Mouse (Mus musculus): Measurements from ENCODE around the gene Xrn2.

Gene Xrn2

GRCm38 (mm10) chr2:147047051-147047450 is 34.3 kb downstream of the Xrn2 start:
- in situ Hi-C loops (cut with MboI, MseI) = loop anchor here in 1 of 2 experiments (10.0 kb wide), 1 partner anchor 1132 kb away; no protein-coding TSS in a partner anchor

- in situ Hi-C loops (cut with MboI, MseI) = loop anchor here in 1 of 2 experiments (25.0 kb wide), 1 partner anchor 1141 kb away; the partner anchor contains the start of gene Naa20
These were observed 40.6 kb downstream of the Xrn2 start for GRCm38 (mm10) chr2:147053229-147053892.

GRCm38 (mm10) chr2:147067480-147068246 is 54.9 kb downstream of the Xrn2 start:
- in situ Hi-C loops (cut with MboI, MseI) = loop anchor here in 1 of 2 experiments (25.0 kb wide), 1 partner anchor 1155 kb away; the partner anchor contains the start of gene Naa20

- in situ Hi-C loops (cut with MboI, MseI) = loop anchor here in 1 of 2 experiments (25.0 kb wide), 1 partner anchor 1157 kb away; the partner anchor contains the start of gene Naa20
These were observed 56.3 kb downstream of the Xrn2 start for GRCm38 (mm10) chr2:147069077-147069476.

GRCm38 (mm10) chr2:147070305-147070704 is 57.5 kb downstream of the Xrn2 start:
- in situ Hi-C loops (cut with MboI, MseI) = loop anchor here in 1 of 2 experiments (10.0 to 25.0 kb wide), 2 partner anchors 56 to 1158 kb away; partner anchors contain the start of genes Naa20 and Xrn2

GRCm38 (mm10) chr2:147073962-147074361 is 61.2 kb downstream of the Xrn2 start:
- in situ Hi-C loops (cut with MboI, MseI) = loop anchor here in 1 of 2 experiments (10.0 to 25.0 kb wide), 2 partner anchors 59 to 1162 kb away; partner anchors contain the start of genes Naa20 and Xrn2

GRCm38 (mm10) chr2:147074399-147074798 is 61.6 kb downstream of the Xrn2 start:
- in situ Hi-C loops (cut with MboI, MseI) = loop anchor here in 1 of 2 experiments (10.0 to 25.0 kb wide), 2 partner anchors 60 to 1162 kb away; partner anchors contain the start of genes Naa20 and Xrn2

- in situ Hi-C loops (cut with MboI, MseI) = loop anchor here in 1 of 2 experiments (5.0 kb wide), 1 partner anchor 95 kb away; no protein-coding TSS in a partner anchor
These were observed 69.6 kb downstream of the Xrn2 start for GRCm38 (mm10) chr2:147082391-147082790.

GRCm38 (mm10) chr2:147083471-147084365 is 70.9 kb downstream of the Xrn2 start:
- in situ Hi-C loops (cut with MboI, MseI) = loop anchor here in 1 of 2 experiments (5.0 kb wide), 1 partner anchor 94 kb away; no protein-coding TSS in a partner anchor

GRCm38 (mm10) chr2:147084366-147085071 is 71.7 kb downstream of the Xrn2 start:
- in situ Hi-C loops (cut with MboI, MseI) = loop anchor here in 1 of 2 experiments (5.0 kb wide), 1 partner anchor 93 kb away; no protein-coding TSS in a partner anchor

- in situ Hi-C loops (cut with MboI, MseI) = no loop called here
These were observed 72.5 kb downstream of the Xrn2 start, which contains the start of gene Nkx2-4 for GRCm38 (mm10) chr2:147085072-147085870. Gene Nkx2-4, minus strand, starts transcription at chr2:147085445.

GRCm38 (mm10) chr2:147085937-147086336 is 73.1 kb downstream of the Xrn2 start:
- in situ Hi-C loops (cut with MboI, MseI) = no loop called here

GRCm38 (mm10) chr2:147086441-147086840 is 73.6 kb downstream of the Xrn2 start:
- in situ Hi-C loops (cut with MboI, MseI) = no loop called here

- in situ Hi-C loops (cut with MboI, MseI) = no loop called here
These were observed 106.9 kb downstream of the Xrn2 start for GRCm38 (mm10) chr2:147119736-147120135.

GRCm38 (mm10) chr2:147127366-147127765 is 114.6 kb downstream of the Xrn2 start:
- in situ Hi-C loops (cut with MboI, MseI) = no loop called here

Measured in T-helper 17 cell (primary cell).